Mouse (Mus musculus) liver, adult 2 months (tissue): Measurements from ENCODE around the gene Ackr2.

Experiments
- CTCF ChIP-seq: fragments of 200-500 bp; IDR thresholded peaks from 2 replicates; pipeline ENCODE4 v1.5.1; 2011; ENCODE audit warnings: low read depth, low read length, control low read depth
- POLR2A ChIP-seq: fragments of 200-500 bp; IDR thresholded peaks from 2 replicates; pipeline ENCODE4 v1.6.1; 2011; ENCODE audit warnings: low read length, control low read depth; ENCODE audit not compliant: insufficient read depth; ENCODE audit errors: extremely low read depth

DNA sequence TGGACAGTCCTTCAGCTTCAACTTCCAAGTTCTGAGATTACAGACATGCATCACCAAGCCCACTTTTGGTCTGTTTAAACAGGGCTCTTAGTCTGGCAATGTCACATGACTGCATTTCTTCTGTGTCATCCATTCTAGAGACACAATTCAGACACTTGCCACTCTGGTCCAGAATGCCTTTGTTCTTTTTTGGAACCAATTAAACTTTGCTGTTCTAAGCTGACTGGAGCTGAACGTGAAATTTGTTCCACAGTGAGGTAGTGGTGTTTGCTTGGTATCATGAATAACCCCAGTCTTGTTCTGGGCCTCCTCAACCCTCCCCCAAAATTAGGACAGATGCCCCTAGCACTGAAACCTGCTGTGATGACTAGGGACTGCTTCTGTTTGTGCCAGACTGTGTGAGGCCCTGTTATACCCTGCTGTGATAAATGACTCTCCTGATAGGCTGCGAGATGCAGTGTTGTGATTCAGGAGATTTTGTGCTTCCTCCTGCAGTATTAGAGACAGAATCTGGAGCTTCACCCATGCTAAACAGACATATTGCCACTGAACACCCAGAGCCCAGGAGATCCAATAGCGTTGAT, 32.6 kb upstream of the Ackr2 start:
- no peak for TF ChIP-seq CTCF
- TF ChIP-seq POLR2A, result no peak
